Mouse (Mus musculus): ENCODE measurements around the gene Abhd17b.
A peak's percentile ranks its signal among the peaks of the same experiment; 100 is the strongest.
"Not testable (repeated sequence)": the region's sequence is repeated elsewhere in the genome, so short reads cannot be mapped to it uniquely, and the experiment has no call there.

The Abhd17b gene

DNA sequence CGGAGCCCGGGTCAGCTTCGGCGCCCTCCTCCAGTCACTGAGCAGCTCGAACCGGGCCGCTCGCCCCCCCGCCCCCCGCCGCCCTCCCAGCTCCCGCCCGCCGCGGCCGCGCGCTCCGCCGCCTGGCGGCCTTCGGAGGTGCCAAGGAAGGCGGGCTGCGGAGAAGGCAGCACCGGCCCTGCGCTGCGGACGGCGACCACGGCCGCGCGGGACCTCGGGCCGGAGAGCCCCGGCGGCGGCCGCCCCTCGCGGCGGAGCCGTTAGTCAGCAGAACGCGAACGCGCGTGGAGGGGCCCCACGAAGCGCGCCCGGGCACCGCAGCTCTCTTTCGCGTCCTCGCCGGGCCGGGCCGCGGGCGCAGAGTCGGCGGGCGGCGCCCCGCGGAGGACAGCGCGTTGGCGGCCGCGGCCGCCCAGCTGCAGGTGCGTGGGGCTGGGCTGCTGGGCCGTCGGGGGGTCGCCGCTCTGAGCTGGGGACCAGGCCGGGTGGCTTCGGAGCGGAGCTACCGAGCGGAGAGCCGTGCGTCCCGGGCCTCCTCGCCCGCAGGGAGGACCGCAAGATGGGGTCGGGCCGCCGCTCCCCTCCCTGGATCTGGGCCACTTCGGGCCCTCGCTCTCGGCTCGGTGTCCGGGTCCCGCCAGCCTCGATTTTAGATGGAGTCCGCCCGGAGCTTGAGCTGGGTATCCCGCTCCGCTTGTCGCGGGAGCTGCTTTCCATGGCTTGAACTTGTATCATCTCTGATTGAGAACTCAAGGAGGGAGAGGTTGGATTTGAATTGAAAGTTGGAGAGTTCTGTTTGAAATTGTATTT lies at the start of gene Abhd17b:
TSS of gene Abhd17b (plus strand) at position 14 of the 810 bp plus-strand sequence.
- DNase-seq (ENCODE audit: low spot score) = peak; percentile 42

- no peak for DNase-seq (ENCODE audit: low spot score)
Observed at GRCm38 (mm10) chr19:21603836-21604235, 49.1 kb upstream of the Abhd17b start.

- no peak for DNase-seq (ENCODE audit: low spot score)
Observed at GRCm38 (mm10) chr19:21605294-21605693, 47.7 kb upstream of the Abhd17b start.

DNA sequence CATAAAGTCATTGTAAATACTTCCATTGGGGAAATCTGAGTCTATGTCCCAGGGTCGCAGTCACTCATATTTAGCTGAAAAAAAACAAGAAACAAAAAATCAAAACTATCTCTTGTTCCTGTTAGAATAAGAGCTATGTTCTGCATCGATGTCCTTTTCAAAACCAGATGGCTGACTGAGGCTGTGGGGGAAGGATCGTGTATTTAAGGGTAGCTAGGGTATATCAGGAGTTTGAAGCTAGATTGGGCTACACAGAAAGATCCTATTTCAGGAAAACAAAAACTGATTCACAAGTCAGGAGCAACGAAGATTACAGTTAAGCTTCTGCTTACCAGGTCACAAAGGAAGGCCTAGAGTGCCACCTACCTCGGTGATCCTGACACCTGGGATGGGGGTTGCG lies 42.7 kb upstream of the Abhd17b start:
- no peak for DNase-seq (ENCODE audit: low spot score)

GRCm38 (mm10) chr19:21611297-21611696 lies 41.7 kb upstream of the Abhd17b start:
- no peak for DNase-seq (ENCODE audit: low spot score)

DNA sequence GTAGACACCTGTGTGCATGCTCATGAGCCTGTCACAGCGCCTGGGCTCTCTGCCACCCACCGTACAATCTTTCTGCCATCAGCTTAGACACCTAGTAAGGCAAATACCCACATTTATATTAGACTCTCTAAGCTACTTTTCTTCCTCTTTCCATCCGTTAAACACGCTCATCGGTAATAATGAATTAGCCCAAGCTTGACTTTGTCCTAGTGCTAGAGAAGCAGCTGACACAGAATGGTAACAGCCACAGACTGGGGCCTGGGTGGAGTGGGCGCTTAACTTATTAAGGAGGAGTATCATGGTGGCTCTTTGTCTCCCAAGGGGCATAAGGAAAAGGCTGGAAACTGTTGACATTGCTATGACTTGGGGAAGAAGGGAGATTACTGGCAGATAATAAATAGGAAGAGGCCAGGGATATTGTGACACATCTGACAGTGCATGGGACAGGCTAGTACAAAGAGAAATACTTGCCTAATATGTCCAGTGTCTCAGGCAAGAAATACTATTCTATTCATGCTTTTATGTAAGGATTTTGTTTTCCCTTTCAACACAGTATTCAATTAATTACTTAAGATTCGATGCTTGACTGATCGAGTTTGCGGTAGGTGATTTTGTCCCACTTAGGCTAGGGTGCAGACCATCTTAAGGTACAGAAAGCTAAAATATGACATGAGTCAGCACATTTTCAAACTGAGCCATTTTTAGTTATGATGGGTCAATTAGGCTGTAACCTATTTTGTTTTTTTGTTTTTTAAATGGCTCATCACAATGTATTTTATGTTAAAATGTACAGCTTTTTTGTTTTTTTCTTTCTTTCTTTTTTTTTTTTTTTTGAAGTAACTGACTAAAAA lies 41.0 kb upstream of the Abhd17b start:
- no peak for DNase-seq (ENCODE audit: low spot score)

DNA sequence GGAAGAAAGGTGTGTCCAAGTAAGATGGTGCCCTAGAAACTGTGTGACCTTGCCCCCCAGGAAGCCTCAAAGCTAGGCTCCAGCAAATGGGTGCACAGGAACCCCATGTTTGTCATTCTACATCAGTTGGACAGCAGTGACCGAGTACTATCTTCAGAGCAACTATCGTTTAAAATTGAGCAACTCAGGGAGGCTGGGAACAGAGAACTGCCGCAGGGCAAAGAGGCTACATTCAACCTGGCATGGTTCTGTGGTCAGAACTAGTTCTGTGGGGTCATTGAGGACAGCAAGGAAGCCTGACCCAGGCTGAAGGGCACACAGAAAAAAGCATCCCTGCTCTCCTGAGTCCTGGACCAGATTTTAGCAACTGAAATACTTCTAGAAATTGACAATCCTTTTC lies 37.2 kb upstream of the Abhd17b start:
- no peak for DNase-seq (ENCODE audit: low spot score)

DNA sequence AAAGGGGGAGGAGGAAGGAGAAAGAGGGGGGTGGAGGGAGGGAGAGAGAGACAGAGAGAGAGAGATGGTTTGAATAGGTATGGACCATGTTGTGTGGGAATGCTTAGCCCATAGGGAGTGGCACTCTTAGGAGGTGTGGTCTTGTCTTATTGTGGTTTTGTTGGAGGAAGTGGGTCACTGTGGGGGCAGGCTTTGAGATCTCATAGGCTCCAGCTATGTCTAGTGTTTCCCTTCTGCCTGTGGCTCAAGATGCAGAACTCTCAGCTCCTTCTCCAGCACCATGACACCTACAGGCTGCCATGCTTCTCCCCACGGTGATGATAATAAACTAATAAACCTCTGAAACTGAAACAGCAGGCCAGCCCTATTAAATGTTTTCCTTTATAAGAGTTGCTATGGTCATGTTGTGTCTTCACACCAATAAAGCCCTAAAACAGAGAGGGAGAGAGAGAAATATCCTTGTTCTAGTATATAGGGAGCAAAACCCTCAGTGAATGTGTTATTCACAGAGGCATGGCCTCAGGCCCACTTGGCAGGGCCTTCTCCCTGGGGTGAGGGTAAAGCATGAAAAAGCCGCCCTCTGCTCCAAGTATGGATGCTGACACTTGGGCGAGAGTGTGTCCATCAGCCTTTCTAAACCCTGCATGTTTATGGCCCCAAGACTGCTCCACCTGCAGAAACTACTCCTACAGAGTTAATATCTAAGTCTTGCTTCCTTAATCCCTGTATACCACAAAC lies 29.4 kb upstream of the Abhd17b start:
- no peak for DNase-seq (ENCODE audit: low spot score)

DNA sequence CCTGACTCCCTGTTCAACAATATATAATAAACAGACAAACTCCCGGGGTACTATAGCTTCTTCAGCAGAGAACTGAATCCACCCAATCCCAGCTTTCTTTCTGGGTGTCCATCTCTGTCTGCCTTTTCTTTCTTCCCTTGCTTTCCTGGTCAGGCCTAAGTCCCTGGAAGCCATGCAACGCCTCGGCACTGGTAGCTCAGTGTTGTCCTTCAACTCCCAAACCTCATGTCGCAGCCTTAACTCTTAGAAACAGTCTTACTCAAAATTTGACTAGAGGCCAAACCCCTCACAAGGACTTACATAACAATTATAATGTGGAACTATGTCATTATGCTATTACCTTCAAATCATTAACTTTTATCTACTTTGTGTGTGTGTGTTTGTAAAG lies 28.8 kb upstream of the Abhd17b start:
- DNase-seq (ENCODE audit: low spot score) = no peak

GRCm38 (mm10) chr19:21626271-21626988 lies 26.6 kb upstream of the Abhd17b start:
- no peak for DNase-seq (ENCODE audit: low spot score)

DNA sequence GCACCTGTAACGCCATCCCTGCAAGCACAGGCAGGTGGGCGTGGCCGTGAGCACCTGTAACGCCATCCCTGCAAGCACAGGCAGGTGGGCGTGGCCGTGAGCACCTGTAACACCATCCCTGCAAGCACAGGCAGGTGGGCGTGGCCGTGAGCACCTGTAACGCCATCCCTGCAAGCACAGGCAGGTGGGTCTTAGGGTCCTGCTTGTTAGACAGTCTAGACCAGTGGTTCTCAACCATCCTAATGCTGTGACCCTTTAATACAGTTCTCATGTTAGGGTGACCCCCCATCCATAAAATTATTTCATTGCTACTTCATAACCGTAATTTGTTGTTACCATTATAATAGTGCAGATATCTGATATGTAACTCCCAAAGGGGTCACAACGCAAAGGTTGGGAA lies 24.5 kb upstream of the Abhd17b start:
- not testable (repeated sequence) for DNase-seq (ENCODE audit: low spot score)

DNA sequence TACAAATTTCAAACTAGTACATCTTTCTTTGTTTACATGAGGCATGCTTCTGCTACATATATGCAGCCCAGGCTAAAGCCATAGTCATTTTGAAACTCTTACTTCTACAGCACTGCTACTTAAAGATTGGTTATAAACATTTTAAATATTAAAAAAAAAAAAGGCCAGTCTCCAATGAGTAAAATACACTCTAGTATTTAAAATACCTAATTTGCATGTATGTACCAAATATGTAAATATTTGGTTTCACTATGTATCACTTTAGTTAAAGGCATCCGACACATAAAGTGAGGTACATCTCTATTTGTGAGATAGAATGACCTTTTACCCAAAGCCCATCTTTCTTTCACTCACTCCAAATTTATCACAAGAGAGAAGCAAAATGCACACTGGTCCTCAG lies 24.0 kb upstream of the Abhd17b start:
- no peak for DNase-seq (ENCODE audit: low spot score)

DNA sequence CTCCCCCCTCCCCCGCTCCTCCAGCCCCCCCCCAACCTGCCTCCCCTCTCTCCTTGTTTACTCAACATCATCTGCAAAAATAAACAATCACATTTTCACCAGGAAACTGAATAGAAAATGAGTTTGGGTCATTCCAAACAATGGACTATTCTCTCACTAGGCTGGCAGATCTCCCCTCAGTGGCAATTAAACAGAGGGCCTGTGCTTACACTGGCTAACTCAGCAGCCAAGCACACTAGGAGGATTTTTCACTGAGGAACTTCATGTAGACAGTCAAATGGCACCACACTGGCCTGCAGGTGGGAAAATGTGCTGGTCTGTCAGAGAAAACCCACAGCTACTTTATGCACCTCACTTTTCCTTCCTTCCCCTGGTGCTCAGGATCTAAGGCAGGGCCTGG lies 23.5 kb upstream of the Abhd17b start:
- DNase-seq (ENCODE audit: low spot score) = no peak

DNA sequence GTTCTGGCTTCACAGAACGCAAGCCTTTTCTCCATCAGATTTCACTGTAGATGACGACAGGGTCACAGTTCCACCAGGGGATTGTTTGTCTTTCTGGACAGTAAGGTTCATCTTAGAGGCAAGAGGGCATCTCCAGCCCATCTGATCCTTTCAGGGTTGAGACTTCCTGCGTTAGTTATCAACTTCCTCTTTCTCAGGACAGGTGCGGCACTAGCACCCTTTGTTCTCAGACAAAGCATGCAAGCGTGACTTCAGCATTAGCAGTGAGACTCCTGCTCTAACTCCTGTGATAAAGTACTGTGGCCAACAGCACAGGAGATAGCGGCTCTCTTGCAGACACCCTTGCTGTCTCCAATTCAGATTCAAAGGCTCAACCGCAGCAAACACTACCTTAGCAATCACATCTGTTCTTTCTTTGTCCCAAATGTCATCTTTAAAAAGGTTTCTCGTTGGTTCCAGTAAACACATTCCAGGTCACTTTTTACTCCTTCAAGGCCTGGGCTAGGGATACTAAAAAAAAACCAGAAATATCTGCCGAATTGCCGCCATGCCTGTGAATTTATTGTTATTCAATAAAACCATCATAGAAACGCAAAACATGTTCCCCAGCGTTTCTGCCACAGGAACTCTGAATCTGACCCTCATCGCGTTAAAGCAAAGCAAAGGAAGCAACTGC lies 22.2 kb upstream of the Abhd17b start:
- no peak for DNase-seq (ENCODE audit: low spot score)

DNA sequence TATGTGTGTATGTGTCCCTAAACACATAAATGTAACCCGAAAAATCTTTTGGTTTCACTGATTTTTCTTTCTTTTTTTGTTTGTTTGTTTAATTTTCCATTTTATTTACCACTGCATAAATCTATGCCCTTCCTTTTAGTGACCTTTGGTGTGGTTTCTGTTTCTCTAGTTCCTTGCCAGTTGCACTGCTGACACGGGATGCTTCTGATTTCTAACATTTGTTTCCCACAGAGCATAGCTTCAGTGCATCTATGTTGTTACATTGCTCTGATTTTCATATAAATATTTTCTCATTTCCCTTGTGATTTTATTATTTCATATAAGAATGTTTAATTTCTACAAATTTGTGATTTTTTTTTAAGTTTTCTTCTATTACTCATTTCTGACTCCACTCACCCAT lies 17.6 kb upstream of the Abhd17b start:
- no peak for DNase-seq (ENCODE audit: low spot score)

- DNase-seq (ENCODE audit: low spot score) = no peak
Observed at GRCm38 (mm10) chr19:21636907-21637306, 16.1 kb upstream of the Abhd17b start.

DNA sequence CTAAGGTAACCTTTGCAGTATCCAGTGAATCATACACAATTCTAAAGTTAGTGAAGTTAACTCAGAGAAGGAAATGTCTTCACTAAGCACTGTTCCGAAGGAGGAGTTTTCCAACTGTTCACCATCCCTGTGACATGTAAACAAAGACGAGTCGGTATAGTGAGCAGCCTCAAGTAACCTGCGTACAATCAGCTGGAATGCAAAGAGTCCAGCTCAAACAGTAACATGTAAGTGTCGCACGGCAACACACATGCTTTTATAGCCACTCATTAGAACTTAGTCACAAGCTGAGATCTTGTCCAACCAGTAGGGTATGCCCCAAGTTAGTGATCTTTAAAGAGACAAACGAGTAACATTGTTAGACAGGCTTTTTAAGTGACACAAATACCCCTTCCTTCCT lies 15.3 kb upstream of the Abhd17b start:
- no peak for DNase-seq (ENCODE audit: low spot score)

DNA sequence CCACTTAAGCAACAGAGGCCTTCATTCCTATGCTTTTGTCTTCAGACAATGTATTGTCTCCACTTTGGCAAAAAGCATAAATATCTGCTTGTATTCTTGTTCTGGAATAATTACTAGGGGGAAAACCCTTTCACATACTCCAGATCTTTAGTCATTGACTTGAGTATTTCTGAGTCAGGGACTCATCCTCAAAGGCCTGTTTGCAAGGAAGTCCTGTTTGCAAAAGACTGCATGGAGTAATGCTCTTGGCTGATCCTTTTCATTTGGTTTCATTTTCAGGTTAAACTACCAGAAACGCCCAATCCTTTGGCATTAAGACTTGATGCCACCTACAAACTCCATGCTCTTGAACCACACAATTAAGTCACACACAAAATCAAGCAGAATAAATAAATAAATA lies 9.1 kb upstream of the Abhd17b start:
- no peak for DNase-seq (ENCODE audit: low spot score)

GRCm38 (mm10) chr19:21645301-21645700 lies 7.7 kb upstream of the Abhd17b start:
- no peak for DNase-seq (ENCODE audit: low spot score)

DNA sequence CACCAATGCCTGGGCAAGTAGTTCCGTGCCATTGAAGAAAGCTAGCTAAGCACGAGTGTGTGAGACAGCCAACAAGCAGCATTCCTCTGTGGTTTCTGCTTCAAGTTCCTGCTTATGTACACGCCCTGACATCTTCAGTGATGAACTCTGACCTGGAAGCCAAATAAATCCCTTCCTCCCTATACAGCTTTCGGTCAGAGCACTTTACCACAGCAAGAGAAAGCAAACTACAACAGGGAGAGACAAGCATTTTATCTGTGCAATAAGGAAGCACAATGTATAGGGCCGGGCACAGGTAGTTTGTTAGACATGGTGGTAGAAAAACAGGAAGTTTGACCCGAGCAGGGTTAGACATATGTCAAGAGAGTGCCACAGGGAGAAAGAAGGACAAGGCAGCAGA lies 6.8 kb upstream of the Abhd17b start:
- no peak for DNase-seq (ENCODE audit: low spot score)

DNA sequence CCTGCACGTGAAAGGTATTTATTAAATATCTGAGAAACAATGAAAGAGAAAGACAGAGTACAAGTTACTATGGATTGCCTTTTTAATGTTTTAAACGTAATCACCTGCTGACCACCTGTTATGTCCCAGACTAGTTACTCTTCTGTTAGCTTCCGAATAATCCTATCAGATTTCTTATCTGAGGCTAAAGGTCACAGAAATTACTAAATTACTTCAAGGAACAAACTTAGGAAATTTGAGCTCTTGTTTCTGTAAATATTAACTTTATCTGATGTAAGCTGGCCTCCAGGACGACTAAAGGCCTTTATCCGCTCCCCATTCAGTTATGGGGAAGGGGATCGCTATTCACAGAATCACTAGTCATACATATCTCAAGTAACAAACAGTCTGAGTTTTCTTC lies 1.3 kb upstream of the Abhd17b start:
- DNase-seq (ENCODE audit: low spot score) = no peak
